Mouse (Mus musculus): Measurements from ENCODE around the gene Atp2a2.

Atp2a2 gene

DNA sequence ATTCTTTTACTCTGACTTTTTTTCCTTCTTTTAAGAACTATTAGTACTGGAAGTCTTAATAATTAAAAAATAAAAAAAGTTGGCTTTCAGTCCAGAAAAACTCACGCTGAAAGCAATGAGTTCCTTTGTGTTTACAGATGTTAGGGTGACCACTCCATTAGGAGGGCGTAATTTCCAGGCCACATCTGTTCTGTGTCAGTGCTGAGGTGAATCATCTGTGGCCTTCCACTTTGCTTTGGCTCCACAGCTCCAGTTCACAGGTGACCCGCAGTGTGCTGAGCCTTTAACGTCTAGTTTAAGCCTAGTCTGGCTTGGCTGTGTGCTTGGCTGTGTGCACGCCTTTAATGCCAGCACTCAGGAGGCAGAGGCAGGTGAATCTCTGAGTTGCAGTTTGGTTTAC lies 90.1 kb downstream of the Atp2a2 start:
- no peak for DNase-seq (ENCODE audit: low spot score in 2 of 2)

DNA sequence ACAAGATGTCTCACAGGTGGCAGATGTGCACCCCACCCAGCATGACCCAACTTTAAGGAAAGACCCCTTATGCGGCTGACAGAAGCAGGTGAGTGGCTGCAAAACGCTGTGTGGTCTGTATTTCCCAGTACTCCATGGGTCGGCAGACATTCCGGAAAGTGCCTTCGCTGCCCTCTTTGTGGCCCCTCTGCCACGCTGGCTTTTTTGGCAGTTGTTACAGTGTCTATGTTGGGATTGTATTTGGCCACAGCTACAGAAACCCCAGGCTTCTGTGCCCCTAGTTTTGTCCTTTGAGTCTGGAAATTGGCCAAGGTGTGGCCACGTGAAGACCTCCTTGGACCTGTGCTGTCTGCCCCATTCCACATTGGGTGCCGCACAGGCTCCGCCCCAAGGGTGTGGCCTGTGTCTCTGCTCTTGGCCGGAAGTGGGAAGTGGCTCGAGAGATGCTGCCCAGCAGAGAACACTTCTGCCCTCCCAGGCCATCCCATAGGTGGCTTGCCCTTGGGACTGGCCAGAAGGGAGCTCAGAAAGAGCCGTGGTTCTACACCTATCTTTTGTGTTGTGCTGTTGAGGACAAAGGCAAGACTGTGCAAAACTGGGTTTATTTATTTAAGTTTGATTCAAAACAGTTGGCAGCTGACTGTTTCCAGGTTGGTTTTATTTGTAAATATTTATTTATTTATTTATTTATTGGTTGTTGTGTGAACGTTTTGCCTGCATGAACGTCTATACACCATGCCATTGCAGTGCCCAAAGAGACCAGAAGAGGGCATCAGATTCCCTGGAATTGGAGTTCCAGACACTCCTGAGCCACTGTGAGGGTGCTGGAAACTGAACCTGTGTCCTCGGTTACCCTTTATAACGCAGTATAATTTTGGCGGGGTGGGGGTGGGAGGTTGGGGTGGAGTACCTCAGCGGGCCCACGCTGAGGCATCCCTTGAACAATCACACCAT lies 92.1 kb downstream of the Atp2a2 start:
- DNase-seq (ENCODE audit: low spot score in 2 of 2): no peak

DNA sequence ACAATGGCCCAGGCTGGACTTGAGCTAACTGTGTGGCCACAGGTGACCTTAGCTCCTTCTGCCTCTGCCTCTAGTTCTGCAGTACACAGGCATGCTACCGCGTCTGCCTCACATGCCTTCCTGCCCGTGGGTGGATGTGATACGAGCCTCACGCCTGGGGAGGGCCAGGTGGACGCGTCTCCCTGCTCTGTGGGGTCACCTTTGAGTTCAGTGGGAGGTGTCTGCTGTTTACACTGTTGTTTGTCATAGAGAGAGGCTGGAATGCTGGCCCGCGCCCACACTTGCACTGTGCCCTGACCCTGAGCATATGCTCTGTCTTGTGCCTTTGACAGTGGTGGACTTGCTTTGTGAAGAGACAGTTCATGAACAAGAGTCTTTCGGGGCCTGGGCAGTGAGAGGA lies 96.5 kb downstream of the Atp2a2 start:
- DNase-seq (ENCODE audit: low spot score in 2 of 2): no peak

Data from spleen, postnatal 36 days (tissue).